Mouse (Mus musculus): ENCODE data around the gene Creld1.

Gene Creld1

DNA sequence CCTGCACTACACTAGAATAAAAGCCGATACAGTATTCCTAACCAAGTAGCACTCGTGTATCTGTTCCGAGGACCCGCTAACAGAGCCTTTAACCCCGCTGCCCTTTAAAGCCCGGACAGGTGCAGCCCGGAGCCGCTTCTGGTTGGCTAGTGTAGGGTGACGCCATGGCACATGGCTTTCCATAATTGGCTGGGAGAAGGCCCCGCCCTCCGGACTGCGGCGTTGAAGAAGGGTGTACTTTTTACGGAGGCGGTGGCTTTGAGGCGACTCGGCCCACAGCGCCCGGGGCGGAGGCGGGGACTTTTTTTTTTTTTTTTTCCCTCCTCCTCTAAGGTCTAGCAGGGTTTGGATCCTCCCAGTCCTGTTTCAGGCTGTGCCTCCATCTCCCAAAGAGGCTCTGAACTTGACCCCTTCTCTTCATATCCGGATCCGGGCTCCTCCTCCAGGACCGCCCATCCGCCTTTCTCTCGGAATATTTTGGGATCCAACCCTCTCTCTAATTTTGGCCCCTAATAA lies at the start of gene Creld1:
Creld1 (plus strand) TSS at position 198 of the 516 bp plus-strand sequence.
- peak; percentile 90 for ATAC-seq (ENCODE audit: insufficient number of reproducible peaks, low FRiP score, low TSS enrichment)

DNA sequence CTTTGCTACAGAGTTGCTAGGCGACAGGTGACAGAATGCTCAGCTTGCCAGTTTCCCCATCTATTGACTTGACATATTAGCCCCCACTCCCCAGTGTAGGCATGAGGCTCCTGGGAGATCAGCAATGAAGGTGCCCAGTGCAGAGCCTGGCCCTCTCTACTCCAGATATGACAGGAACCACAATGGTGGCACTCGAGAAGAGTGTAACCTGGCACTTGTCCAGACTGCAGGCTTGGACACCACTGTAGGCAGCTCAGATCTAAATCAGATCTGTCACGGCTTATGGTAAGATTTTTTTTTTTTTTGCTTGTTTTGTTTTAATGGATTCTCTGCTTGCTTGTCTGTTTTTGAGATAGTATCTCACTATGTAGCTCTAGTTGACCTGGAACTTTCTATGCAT lies 49.4 kb upstream of the Creld1 start:
- no peak for ATAC-seq (ENCODE audit: insufficient number of reproducible peaks, low FRiP score, low TSS enrichment)

DNA sequence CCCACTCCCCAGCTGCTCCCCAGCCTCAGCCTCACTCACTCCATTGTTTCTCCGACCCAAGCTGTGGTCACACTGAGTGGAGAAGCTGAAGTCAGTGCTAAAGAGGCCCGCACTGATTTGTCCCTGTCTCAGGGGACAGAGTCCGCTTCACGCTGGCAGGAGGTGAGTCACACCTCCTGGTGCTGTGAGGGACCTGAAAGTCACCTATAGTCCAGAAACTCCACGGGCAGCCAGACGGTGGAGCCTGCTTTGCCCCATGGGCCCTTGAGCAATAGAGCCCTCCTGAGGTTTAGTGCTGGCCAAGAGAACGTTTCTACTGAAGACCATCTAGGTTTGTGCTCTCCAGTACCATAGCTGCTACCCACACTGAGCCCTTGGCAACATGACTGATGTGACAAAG lies 48.4 kb upstream of the Creld1 start:
- no peak for ATAC-seq (ENCODE audit: insufficient number of reproducible peaks, low FRiP score, low TSS enrichment)

DNA sequence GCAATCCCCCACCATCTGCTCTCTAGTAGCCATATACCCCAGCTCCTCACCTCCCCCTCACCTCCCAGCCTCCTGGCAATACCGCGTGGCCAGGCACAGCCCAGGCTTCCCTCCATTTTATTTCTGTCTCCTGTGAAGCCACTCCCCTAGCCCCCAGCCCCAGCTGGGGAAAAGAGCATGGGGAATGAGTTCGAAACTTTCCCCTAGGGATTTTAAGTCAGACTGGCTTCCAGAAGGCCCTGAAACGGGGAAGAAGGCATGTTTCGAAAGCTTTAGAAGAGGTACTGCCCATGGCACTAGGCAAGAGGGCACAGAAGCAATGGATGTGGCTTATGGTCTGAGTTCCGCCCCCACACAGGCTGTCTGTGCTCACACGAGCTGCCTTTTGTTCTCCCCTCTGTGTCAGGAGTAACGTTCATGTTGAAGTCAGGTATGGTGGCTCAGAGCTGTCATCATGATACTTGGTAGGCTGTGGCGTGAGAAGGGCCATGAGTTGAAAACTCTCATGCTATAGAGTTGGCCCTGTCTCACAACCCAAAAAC lies 47.4 kb upstream of the Creld1 start, which contains the start of gene Cidec:
Cidec (minus strand) TSS at position 97 of the 542 bp plus-strand sequence.
- no peak for ATAC-seq (ENCODE audit: insufficient number of reproducible peaks, low FRiP score, low TSS enrichment)

DNA sequence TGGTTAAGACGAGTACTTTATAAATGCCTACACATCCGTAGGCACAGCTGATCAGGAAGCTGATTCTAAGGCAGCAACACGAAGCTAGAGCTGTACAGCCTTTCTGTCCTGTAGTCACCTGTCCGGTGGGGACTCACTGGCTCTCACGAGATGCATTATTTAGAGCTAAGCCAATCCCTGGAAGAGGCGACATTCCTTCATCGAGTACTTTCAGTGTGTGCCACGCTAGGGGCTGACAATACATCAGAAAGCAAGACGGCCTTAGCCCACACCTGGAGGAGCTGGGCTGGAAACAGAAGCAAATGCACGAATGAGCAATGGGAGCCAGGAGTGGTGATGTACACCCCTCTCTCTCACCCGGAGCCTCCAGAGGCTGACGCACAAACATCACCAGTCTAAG lies 46.0 kb upstream of the Creld1 start:
- ATAC-seq (ENCODE audit: insufficient number of reproducible peaks, low FRiP score, low TSS enrichment) = no peak

DNA sequence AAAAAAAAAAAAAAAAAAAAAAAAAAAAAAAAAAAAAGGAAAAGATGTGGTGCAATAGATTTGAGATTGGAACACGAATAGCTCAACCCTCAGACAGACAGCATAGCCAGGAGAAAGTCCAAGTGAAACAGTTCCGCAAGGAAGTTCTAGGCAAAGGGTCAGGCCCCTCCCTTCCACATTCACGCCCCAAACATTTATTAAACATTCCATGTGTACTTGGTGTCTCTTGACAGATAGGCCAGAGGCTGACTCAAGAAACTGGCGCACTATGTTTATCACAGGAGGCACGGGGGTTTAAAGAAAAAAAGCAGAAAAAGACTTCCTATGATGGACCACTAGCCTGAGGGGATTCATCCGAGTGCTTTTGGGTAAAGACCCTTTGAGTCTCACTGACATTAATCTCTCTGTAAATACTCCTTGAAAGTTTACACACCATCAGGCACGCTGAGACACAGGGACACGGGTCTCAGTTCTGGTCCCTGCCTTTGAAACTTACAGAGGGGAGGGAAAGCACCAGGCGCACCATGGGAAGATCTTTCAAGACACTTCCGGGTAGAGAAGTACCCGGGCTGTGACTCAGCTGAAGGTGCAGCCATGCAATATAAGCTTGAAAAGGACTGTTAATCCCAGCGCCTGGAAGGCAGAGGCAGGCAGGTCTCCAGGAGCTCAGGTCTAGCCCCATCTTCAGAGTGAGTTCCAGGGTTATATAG lies 44.2 kb upstream of the Creld1 start:
- no peak for ATAC-seq (ENCODE audit: insufficient number of reproducible peaks, low FRiP score, low TSS enrichment)

DNA sequence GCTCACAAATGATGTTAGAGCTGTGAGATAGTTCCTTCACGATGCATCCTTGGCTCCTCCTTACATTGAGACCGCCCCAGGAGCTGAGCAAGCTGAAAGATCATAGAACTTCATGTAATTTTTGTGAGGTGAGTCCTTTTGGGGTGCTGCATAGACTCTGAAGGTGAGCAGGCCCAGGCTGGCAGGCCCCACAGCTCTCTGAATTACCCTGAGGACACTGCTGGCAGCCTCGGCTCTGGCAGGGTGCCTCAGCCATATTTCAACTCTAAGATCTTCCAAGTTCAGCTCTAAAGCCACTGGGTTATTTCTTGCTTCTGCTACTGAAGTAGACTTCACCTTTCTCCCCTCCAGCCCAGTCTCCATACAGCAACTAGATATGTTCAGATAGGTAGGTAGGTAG lies 42.4 kb upstream of the Creld1 start:
- ATAC-seq (ENCODE audit: insufficient number of reproducible peaks, low FRiP score, low TSS enrichment) = 0 out of 2 replicates have a peak, but pooled peaks have one; percentile 4

DNA sequence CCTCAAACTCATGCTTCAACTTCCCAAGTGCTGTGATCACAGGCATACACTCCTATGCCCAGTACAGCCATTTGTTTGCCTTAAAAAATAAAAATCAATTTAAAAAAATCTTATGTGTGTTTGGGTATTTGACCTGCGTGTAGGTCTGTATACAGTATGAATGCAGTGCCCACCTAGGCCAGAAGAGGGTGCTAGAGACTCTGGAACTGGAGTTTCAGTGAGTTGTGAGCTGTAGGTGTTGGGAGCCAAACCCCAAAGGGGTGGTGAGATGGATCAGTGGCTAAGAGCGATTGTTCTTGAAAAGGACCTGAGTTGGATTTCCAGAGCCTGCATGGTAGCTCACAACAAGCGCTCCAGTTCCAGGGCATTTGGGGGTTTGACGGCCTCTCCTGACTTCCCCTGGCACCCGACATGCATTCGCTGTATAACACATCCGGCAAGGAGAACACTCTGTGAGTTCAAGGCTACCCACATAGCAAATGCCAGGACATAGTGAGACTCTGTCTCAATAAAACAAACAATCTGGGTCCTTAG lies 41.9 kb upstream of the Creld1 start:
- ATAC-seq (ENCODE audit: insufficient number of reproducible peaks, low FRiP score, low TSS enrichment) = peak; percentile 36; the same call in 1 of the 2 replicates

DNA sequence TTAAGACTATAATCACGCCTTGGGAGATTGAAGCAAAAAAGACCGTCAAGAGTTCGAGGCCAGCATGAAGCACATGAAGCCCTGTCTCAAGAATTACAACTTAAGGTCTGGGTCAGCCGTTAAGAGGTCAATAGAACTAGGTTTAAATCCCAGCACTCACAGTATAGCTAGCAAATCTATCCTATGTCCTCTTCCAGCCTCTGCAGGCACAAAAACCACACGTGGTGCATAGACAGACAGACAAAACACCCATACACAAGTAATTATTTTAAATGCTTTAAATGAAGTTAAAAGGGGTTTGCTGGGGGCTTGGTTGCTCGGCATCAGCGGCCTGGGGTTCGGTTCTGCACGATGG lies 41.0 kb upstream of the Creld1 start:
- no peak for ATAC-seq (ENCODE audit: insufficient number of reproducible peaks, low FRiP score, low TSS enrichment)

DNA sequence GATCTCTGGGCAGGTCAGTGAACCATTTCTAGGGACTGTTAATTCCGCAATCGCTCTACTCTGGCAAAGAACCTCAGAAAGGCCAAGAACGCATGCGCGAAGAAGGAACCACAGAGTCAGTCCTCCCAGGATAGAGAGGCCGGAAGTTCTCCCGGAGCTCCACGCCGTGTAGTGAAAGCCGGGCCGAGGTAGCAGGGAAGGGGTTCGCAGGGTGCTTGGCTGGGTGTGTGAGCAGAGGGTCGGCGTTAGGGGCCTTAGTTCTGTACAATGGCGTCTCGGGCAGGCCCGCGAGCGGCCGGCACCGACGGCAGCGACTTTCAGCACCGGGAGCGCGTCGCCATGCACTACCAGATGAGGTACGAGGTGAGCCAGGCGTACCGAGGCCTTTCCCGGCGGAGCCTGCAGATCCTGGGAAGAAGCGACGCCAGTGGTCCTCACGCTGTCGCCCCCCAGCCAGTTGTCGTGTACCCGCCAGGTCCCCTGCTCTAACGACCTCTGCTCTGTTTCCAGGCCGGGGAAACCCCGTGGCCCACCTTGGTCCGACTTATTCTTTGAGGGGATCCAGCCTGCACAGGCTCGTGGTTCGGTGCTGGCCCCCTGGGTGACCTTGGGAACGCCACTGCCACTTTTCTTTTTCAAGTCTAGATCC lies 40.5 kb upstream of the Creld1 start, which contains the start of gene Jagn1:
Jagn1 (plus strand) TSS at position 128 of the 649 bp plus-strand sequence.
- peak; percentile 89 for ATAC-seq (ENCODE audit: insufficient number of reproducible peaks, low FRiP score, low TSS enrichment)

DNA sequence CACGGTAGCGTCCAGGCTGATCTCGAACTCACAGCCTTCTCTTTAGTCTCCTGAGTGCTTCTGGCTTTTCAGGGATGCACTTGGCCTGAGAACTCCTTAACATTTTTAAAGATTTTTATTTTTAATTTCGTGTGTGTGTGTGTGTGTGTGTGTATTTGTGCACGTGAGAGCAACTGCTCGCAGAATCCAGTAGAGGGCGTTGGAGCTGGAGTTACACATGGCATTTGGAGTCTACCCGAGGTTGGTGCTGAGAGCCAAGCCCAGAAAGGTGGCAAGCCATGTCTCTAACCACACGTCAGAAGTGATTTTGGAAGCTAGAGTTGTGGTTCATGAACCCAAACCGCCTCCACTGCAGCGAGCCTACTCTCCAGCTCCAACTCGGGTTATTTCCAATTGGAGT lies 40.0 kb upstream of the Creld1 start:
- ATAC-seq (ENCODE audit: insufficient number of reproducible peaks, low FRiP score, low TSS enrichment) = no peak

DNA sequence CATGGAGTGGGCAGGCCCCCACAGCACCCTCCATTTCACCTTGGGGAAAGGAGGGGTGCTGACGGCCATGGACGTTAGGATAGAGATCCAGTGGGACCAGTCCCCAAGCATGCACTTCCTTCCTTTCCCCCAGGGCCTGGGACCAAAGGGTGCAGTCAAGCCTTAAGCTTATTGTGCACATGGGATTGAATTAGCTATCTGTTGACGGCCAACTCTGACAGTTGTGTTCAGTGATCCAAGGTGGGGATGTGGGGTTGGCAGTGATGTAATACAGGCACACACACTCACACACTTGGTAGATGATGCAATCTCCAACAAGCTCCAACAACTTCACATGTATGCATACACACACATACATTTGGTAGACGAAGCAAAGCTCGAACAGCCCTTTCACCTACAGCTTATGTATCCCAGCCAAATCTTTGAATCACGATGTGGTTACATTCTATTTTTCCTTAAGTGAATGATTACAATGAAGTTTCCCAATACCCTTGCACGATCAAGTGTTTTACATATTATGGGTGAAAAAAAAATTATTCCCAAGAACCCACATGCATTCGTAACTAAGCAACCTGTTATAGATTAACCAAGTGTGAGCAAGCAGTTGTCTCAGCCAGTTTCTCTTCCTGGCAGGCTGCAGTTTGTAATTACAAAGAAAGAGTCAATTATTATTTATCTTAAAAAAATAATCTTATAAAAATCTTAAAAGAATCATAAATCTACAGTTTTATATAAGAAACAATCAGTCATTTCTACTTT lies 38.7 kb upstream of the Creld1 start:
- no peak for ATAC-seq (ENCODE audit: insufficient number of reproducible peaks, low FRiP score, low TSS enrichment)

DNA sequence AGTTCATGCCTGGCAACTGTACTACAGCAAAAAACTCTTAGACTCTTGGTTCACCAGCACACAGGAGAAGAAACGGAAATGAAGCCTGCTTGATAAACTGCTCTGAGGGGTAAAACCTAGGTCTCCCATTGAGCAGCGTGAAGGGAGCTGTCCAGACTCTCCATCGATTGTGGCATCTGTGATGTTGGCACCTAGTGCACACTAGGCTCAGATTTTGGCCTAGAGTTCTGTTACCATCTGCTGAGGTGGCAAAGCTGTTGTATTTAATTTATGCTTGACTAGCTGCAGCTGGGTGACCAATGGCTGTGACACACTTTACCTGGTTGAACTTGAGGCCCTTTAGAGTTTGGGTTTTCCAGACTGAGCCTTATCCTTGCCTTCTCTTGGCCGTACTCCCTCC lies 35.5 kb upstream of the Creld1 start:
- peak; percentile 26; the same call in 1 of the 2 replicates for ATAC-seq (ENCODE audit: insufficient number of reproducible peaks, low FRiP score, low TSS enrichment)

DNA sequence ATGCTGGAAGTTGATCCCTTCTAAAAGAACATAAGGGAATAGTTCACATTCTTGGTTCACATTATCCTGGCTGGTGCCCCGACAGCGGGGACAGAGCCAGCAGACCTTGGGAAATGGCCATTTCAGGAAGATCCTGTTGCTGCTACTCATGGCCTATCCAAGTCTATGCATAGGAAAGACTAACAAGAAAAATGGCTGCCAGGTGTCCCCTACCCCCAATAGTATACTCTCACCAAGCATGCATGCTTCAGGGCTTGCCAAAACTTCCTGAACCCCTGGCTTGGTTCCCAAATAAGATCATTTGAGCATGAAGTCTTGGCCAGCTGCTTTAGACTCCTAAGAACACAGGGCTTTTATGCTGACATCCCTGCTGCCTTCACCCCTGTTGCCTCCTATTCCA lies 31.3 kb upstream of the Creld1 start:
- ATAC-seq (ENCODE audit: insufficient number of reproducible peaks, low FRiP score, low TSS enrichment) = no peak

DNA sequence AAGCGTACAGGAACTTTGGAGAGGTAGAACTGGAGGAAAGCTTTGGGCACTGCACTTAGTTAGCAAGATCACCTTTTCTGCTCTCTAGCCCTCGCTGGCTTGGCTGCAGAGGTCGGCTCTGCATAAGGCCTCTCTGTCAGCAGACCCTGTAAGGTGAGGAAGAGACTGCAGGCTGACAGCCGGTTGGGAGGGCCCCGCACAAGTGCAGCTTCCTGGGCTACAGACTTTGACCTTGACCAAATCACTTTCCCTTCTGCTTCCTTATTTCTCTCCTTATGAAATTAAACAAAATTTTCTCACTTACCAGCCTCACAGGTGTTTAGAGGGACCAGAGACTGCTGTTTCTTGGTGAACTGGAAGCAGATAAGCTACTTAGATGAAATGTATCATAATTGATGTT lies 28.1 kb upstream of the Creld1 start:
- no peak for ATAC-seq (ENCODE audit: insufficient number of reproducible peaks, low FRiP score, low TSS enrichment)

DNA sequence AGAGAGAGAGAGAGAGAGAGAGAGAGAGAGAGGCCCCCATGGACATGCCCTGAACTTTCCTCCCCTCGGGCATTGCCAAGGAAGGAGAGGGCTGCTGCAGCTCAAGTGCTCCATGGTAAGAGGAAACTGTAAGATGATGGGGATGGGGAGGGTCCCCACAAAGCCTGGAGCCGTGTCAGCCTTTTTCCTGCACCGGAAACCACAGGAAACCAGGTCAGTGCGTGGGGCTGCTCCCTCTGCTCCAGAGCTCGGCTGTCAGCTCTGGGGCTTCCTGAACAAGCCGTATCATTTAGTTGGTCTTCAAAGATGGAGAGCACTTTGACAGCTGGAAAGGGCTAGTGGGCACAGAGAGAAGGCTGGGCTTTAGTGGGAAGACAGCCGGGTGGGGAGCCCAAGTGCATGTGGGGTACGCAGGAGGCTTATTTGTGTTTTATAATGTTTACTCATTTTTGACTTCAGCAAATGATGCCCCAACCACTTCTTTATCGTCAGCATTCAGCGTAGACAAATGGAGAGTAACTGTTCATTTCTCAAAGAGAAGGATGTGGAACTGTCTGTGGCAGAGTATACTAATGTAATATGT lies 25.1 kb upstream of the Creld1 start, which contains the start of gene Il17re:
Il17re (plus strand) TSS at position 533 of the 583 bp plus-strand sequence.
- no peak for ATAC-seq (ENCODE audit: insufficient number of reproducible peaks, low FRiP score, low TSS enrichment)

DNA sequence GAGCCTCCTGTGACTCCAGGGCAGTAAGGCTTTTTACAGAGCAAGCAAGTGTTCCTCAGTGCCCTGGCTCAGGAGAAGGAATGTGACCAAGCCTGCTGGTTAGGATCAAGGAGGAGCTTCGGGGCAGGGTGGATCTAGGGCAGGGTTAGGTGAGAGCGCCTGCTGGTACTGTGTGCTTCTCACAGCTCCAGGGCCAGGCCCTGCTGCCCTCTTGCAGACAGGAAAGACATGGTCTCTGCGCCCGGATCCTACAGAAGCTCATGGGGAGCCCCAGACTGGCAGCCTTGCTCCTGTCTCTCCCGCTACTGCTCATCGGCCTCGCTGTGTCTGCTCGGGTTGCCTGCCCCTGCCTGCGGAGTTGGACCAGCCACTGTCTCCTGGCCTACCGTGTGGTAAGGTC lies 24.5 kb upstream of the Creld1 start:
- ATAC-seq (ENCODE audit: insufficient number of reproducible peaks, low FRiP score, low TSS enrichment) = peak; percentile 66; the same call in 1 of the 2 replicates

DNA sequence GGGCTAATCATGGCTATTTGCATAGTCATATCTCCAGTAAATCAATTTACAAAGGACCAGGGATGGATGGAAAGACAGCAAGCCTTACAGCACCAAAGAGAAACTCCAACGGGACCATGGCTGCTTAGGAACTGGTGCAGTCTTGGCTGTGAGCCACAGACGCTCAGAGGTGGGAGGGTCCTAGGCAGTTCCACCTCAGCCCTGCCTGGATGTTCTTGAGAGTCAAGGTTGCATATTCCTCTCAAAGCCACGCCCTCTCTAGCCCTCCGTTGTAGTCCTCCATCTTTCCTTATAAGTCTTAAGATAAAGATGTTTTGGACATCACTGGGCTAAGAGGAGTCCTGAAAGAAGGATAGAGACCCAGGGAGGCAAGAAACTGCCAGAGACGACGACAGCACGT lies 19.1 kb upstream of the Creld1 start:
- no peak for ATAC-seq (ENCODE audit: insufficient number of reproducible peaks, low FRiP score, low TSS enrichment)

DNA sequence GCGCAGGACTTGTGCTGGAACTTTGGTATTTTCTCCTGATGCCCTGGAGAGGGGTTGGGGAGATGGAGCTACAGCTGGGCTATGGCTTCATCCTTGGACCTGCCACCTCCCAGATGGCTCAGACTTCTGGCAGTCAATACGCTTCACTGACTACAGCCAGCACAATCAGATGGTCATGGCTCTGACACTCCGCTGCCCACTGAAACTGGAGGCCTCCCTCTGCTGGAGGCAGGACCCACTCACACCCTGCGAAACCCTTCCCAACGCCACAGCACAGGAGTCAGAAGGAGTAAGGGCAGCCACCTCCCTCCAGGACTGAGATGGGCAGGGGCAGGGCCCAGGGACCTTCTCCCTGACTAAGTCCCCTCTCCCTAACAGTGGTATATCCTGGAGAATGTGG lies 17.5 kb upstream of the Creld1 start:
- no peak for ATAC-seq (ENCODE audit: insufficient number of reproducible peaks, low FRiP score, low TSS enrichment)

DNA sequence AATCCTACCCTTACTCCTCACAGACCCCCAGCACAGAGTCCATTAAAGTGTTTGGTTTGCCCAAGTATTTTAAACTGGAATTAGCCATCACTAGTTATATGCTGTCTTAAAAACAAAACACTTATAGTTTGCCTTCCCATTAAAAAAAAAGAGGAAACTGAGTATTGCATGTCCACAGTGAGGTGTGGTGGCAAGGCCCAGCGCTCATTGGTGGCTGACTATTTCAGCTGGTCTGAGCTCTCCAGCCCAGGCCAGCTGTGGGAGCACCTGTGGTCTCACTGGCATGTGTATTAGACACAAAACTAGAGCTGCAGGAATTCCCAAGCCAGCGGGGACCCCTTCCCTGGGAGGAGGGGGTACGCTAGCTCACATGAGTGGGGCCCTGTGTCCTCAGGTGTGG lies 14.6 kb upstream of the Creld1 start:
- 0 out of 2 replicates have a peak, but pooled peaks have one; percentile 5 for ATAC-seq (ENCODE audit: insufficient number of reproducible peaks, low FRiP score, low TSS enrichment)

Data from cerebellum, adult (tissue).